Mouse (Mus musculus): ENCODE results near the gene Mad1l1. TPM values are rescaled to one million over a fixed set of nuclear protein-coding genes. Genes with fewer than 3 reads are reported as not detected.

The Mad1l1 gene
- polyA plus RNA-seq, 1 experiment from 2014 or later: 44.2 TPM

- ATAC-seq (ENCODE audit: low FRiP score) (no peak), DNase-seq (ENCODE audit: low spot score, missing footprints) (no peak)
- H3K4me3 ChIP-seq (ENCODE audit: low read depth, low read length): no peak overlapping the region
- no peaks in the 10 kb centered on the region for H3K9me3 ChIP-seq (ENCODE audit: control insufficient read depth, low read length)
- 91% methylated on average over 19 of the region's 19 CpGs for WGBS
- H3K4me2 ChIP-seq: no peak overlapping the region
- no peak overlapping the region for H3K9ac ChIP-seq (ENCODE audit: low read length)
- H3K27me3 ChIP-seq (ENCODE audit: control insufficient read depth, insufficient read depth, low read length): no peaks in the 10 kb centered on the region
- H3K27ac ChIP-seq (ENCODE audit: low read depth, low read length): no peak overlapping the region
- peaks cover 12% of the 10 kb centered on the region; the same call in 1 of the 2 replicates for H3K4me1 ChIP-seq (ENCODE audit: control insufficient read depth, insufficient read depth, low read length)
- H3K36me3 ChIP-seq (ENCODE audit: control insufficient read depth, insufficient read depth, low read length): no peaks in the 10 kb centered on the region; the same call in 1 of the 2 replicates
Observed at GRCm38 (mm10) chr5:140206726-140207703, 114.3 kb downstream of the Mad1l1 start.

GRCm38 (mm10) chr5:140205991-140206390, 115.4 kb downstream of the Mad1l1 start:
- ATAC-seq (ENCODE audit: low FRiP score) (no peak), DNase-seq (ENCODE audit: low spot score, missing footprints) (no peak)
- Histone ChIP-seq H3K4me3 (ENCODE audit: low read depth, low read length) (no peak overlapping the region), H3K36me3 (ENCODE audit: control insufficient read depth, insufficient read depth, low read length) (no peaks in the 10 kb centered on the region; the same call in 1 of the 2 replicates), H3K9me3 (ENCODE audit: control insufficient read depth, low read length) (no peaks in the 10 kb centered on the region), H3K27me3 (ENCODE audit: control insufficient read depth, insufficient read depth, low read length) (no peaks in the 10 kb centered on the region), H3K4me2 (no peak overlapping the region), H3K9ac (ENCODE audit: low read length) (no peak overlapping the region), H3K27ac (ENCODE audit: low read depth, low read length) (no peak overlapping the region), H3K4me1 (ENCODE audit: control insufficient read depth, insufficient read depth, low read length) (peaks cover 12% of the 10 kb centered on the region; the same call in 1 of the 2 replicates)
- WGBS: 87% methylated on average over 2 of the region's 2 CpGs

- Histone ChIP-seq H3K4me2 (no peak overlapping the region), H3K27ac (ENCODE audit: low read depth, low read length) (no peak overlapping the region), H3K27me3 (ENCODE audit: control insufficient read depth, insufficient read depth, low read length) (no peaks in the 10 kb centered on the region), H3K4me1 (ENCODE audit: control insufficient read depth, insufficient read depth, low read length) (peaks cover 12% of the 10 kb centered on the region; the same call in 1 of the 2 replicates), H3K36me3 (ENCODE audit: control insufficient read depth, insufficient read depth, low read length) (no peaks in the 10 kb centered on the region), H3K4me3 (ENCODE audit: low read depth, low read length) (no peak overlapping the region), H3K9me3 (ENCODE audit: control insufficient read depth, low read length) (no peaks in the 10 kb centered on the region), H3K9ac (ENCODE audit: low read length) (no peak overlapping the region)
- no peak for ATAC-seq (ENCODE audit: low FRiP score)
- 77% methylated on average over 3 of the region's 3 CpGs for WGBS
- DNase-seq (ENCODE audit: low spot score, missing footprints): no peak
Observed at GRCm38 (mm10) chr5:140204465-140204864, 116.9 kb downstream of the Mad1l1 start.

GRCm38 (mm10) chr5:140204037-140204436, 117.3 kb downstream of the Mad1l1 start:
- H3K4me3 ChIP-seq (ENCODE audit: low read depth, low read length): no peak overlapping the region
- H3K9ac ChIP-seq (ENCODE audit: low read length): no peak overlapping the region
- H3K4me2 ChIP-seq: no peak overlapping the region
- no peak overlapping the region for H3K27ac ChIP-seq (ENCODE audit: low read depth, low read length)
- no peak for DNase-seq (ENCODE audit: low spot score, missing footprints)
- ATAC-seq (ENCODE audit: low FRiP score): no peak
- WGBS: 86% methylated on average over 5 of the region's 5 CpGs
- H3K9me3 ChIP-seq (ENCODE audit: control insufficient read depth, low read length): no peaks in the 10 kb centered on the region
- H3K27me3 ChIP-seq (ENCODE audit: control insufficient read depth, insufficient read depth, low read length): no peaks in the 10 kb centered on the region
- peaks cover 8% of the 10 kb centered on the region; the same call in 1 of the 2 replicates for H3K4me1 ChIP-seq (ENCODE audit: control insufficient read depth, insufficient read depth, low read length)
- no peaks in the 10 kb centered on the region for H3K36me3 ChIP-seq (ENCODE audit: control insufficient read depth, insufficient read depth, low read length)

- WGBS: 74% methylated on average over 2 of the region's 2 CpGs
- Histone ChIP-seq H3K4me2 (no peak overlapping the region), H3K27me3 (ENCODE audit: control insufficient read depth, insufficient read depth, low read length) (no peaks in the 10 kb centered on the region), H3K36me3 (ENCODE audit: control insufficient read depth, insufficient read depth, low read length) (no peaks in the 10 kb centered on the region), H3K27ac (ENCODE audit: low read depth, low read length) (no peak overlapping the region), H3K9ac (ENCODE audit: low read length) (no peak overlapping the region), H3K4me1 (ENCODE audit: control insufficient read depth, insufficient read depth, low read length) (no peaks in the 10 kb centered on the region), H3K9me3 (ENCODE audit: control insufficient read depth, low read length) (no peaks in the 10 kb centered on the region), H3K4me3 (ENCODE audit: low read depth, low read length) (no peak overlapping the region)
- no peak for DNase-seq (ENCODE audit: low spot score, missing footprints)
- ATAC-seq (ENCODE audit: low FRiP score): no peak
Observed at GRCm38 (mm10) chr5:140202451-140202850, 118.9 kb downstream of the Mad1l1 start.

- WGBS: 95% methylated on average over 5 of the region's 5 CpGs
- ATAC-seq (ENCODE audit: low FRiP score) (no peak), DNase-seq (ENCODE audit: low spot score, missing footprints) (no peak)
- Histone ChIP-seq H3K9me3 (ENCODE audit: control insufficient read depth, low read length) (no peaks in the 10 kb centered on the region), H3K27ac (ENCODE audit: low read depth, low read length) (no peak overlapping the region), H3K9ac (ENCODE audit: low read length) (no peak overlapping the region), H3K36me3 (ENCODE audit: control insufficient read depth, insufficient read depth, low read length) (no peaks in the 10 kb centered on the region), H3K4me2 (no peak overlapping the region), H3K4me3 (ENCODE audit: low read depth, low read length) (no peak overlapping the region), H3K4me1 (ENCODE audit: control insufficient read depth, insufficient read depth, low read length) (no peaks in the 10 kb centered on the region), H3K27me3 (ENCODE audit: control insufficient read depth, insufficient read depth, low read length) (no peaks in the 10 kb centered on the region)
Observed at GRCm38 (mm10) chr5:140201566-140201965, 119.8 kb downstream of the Mad1l1 start.

- no peak overlapping the region for H3K4me2 ChIP-seq
- no peaks in the 10 kb centered on the region for H3K4me1 ChIP-seq (ENCODE audit: control insufficient read depth, insufficient read depth, low read length)
- no peak for DNase-seq (ENCODE audit: low spot score, missing footprints)
- H3K9ac ChIP-seq (ENCODE audit: low read length): no peak overlapping the region
- 93% methylated on average over 1 of the region's 1 CpGs for WGBS
- no peak overlapping the region for H3K27ac ChIP-seq (ENCODE audit: low read depth, low read length)
- H3K27me3 ChIP-seq (ENCODE audit: control insufficient read depth, insufficient read depth, low read length): no peaks in the 10 kb centered on the region
- H3K9me3 ChIP-seq (ENCODE audit: control insufficient read depth, low read length): no peaks in the 10 kb centered on the region
- H3K36me3 ChIP-seq (ENCODE audit: control insufficient read depth, insufficient read depth, low read length): no peaks in the 10 kb centered on the region
- H3K4me3 ChIP-seq (ENCODE audit: low read depth, low read length): no peak overlapping the region
- ATAC-seq (ENCODE audit: low FRiP score): no peak
Observed at GRCm38 (mm10) chr5:140201109-140201508, 120.2 kb downstream of the Mad1l1 start.

- Histone ChIP-seq H3K9ac (ENCODE audit: low read length) (no peak overlapping the region), H3K4me1 (ENCODE audit: control insufficient read depth, insufficient read depth, low read length) (peaks cover 6% of the 10 kb centered on the region), H3K27me3 (ENCODE audit: control insufficient read depth, insufficient read depth, low read length) (no peaks in the 10 kb centered on the region), H3K4me3 (ENCODE audit: low read depth, low read length) (no peak overlapping the region), H3K9me3 (ENCODE audit: control insufficient read depth, low read length) (no peaks in the 10 kb centered on the region), H3K36me3 (ENCODE audit: control insufficient read depth, insufficient read depth, low read length) (no peaks in the 10 kb centered on the region), H3K27ac (ENCODE audit: low read depth, low read length) (no peak overlapping the region), H3K4me2 (no peak overlapping the region)
- peak; percentile 97 for DNase-seq (ENCODE audit: low spot score, missing footprints)
- 31% methylated on average over 4 of the region's 4 CpGs for WGBS
- no peak for ATAC-seq (ENCODE audit: low FRiP score)
Observed at GRCm38 (mm10) chr5:140197705-140198104, 123.6 kb downstream of the Mad1l1 start.

GRCm38 (mm10) chr5:140196446-140196845, 124.9 kb downstream of the Mad1l1 start:
- Histone ChIP-seq H3K27me3 (ENCODE audit: control insufficient read depth, insufficient read depth, low read length) (no peaks in the 10 kb centered on the region), H3K4me1 (ENCODE audit: control insufficient read depth, insufficient read depth, low read length) (peaks cover 6% of the 10 kb centered on the region), H3K4me3 (ENCODE audit: low read depth, low read length) (no peak overlapping the region), H3K9me3 (ENCODE audit: control insufficient read depth, low read length) (no peaks in the 10 kb centered on the region), H3K9ac (ENCODE audit: low read length) (no peak overlapping the region), H3K36me3 (ENCODE audit: control insufficient read depth, insufficient read depth, low read length) (no peaks in the 10 kb centered on the region), H3K27ac (ENCODE audit: low read depth, low read length) (no peak overlapping the region), H3K4me2 (no peak overlapping the region)
- DNase-seq (ENCODE audit: low spot score, missing footprints) (peak; percentile 57), ATAC-seq (ENCODE audit: low FRiP score) (no peak)
- 91% methylated on average over 3 of the region's 3 CpGs for WGBS
